Mouse (Mus musculus) erythroblast, embryonic 14.5 days (primary cell): ENCODE results near the gene Klhl29.

Experiments
- GATA1 ChIP-seq: IDR thresholded peaks from 2 replicates; pipeline ENCODE4 v1.6.1; 2012; ENCODE audit warnings: low read length, inconsistent platforms, mixed read lengths
- TAL1 ChIP-seq: IDR thresholded peaks from 3 replicates; pipeline ENCODE4 v1.6.1; 2012; ENCODE audit warnings: low read length, inconsistent platforms, mixed read lengths

GRCm38 (mm10) chr12:5122972-5123371 lies 252.5 kb downstream of the Klhl29 start:
- TF ChIP-seq TAL1 (no peak), GATA1 (no peak)
